Mouse (Mus musculus): ENCODE measurements around the gene St14. TPM values are rescaled to one million over a fixed set of nuclear protein-coding genes. Genes with fewer than 3 reads are reported as not detected.

St14 gene
- polyA plus RNA-seq, 1 experiment from 2014 or later = 45.9 TPM

- WGBS = 23% methylated on average over 11 of the region's 11 CpGs
- peak; percentile 85 for DNase-seq (ENCODE audit: low spot score)
- no peak for TF ChIP-seq CTCF (IDR thresholded peaks at IDR 0.05; ENCODE audit: low read depth)
These were observed 12.9 kb downstream of the St14 start for GRCm38 (mm10) chr9:31118520-31119298.

GRCm38 (mm10) chr9:31117488-31117887 lies 14.2 kb downstream of the St14 start:
- 56% methylated on average over 6 of the region's 6 CpGs for WGBS
- no peaks in the 10 kb centered on the region for H3K36me3 ChIP-seq (ENCODE audit: insufficient read depth, low read length)
- DNase-seq (ENCODE audit: low spot score) (no peak), ATAC-seq (replicated peaks; ENCODE audit: low FRiP score, low read depth) (no peak)
- H3K9me3 ChIP-seq (replicated peaks; ENCODE audit: low read length) = no peaks in the 10 kb centered on the region
- no peaks in the 10 kb centered on the region for H3K4me1 ChIP-seq (replicated peaks; ENCODE audit: insufficient read depth, low read length)
- H3K27ac ChIP-seq = no peak overlapping the region
- no peak overlapping the region for H3K9ac ChIP-seq (ENCODE audit: low read depth, low read length)
- no peaks in the 10 kb centered on the region for H3K27me3 ChIP-seq (ENCODE audit: insufficient read depth, low read length)
- H3K4me3 ChIP-seq (replicated peaks; ENCODE audit: low read depth, low read length) = no peak overlapping the region
- H3K4me2 ChIP-seq (ENCODE audit: low read length) = no peak overlapping the region
- no peak for TF ChIP-seq CTCF (IDR thresholded peaks at IDR 0.05; ENCODE audit: low read depth)

More at GRCm38 (mm10) chr9:31118520-31119298, 12.9 kb downstream of the St14 start:
- ATAC-seq (replicated peaks; ENCODE audit: low FRiP score, low read depth) = peak; percentile 89
- no peak overlapping the region for H3K9ac ChIP-seq (ENCODE audit: low read depth, low read length)
- H3K4me1 ChIP-seq (replicated peaks; ENCODE audit: insufficient read depth, low read length) = no peaks in the 10 kb centered on the region
- no peak overlapping the region for H3K4me3 ChIP-seq (replicated peaks; ENCODE audit: low read depth, low read length)
- no peaks in the 10 kb centered on the region for H3K36me3 ChIP-seq (ENCODE audit: insufficient read depth, low read length)
- no peaks in the 10 kb centered on the region for H3K27me3 ChIP-seq (ENCODE audit: insufficient read depth, low read length)
- H3K27ac ChIP-seq = peak overlapping the region; percentile 33; the same call in 1 of the 2 replicates
- no peak overlapping the region for H3K4me2 ChIP-seq (ENCODE audit: low read length)
- H3K9me3 ChIP-seq (replicated peaks; ENCODE audit: low read length) = no peaks in the 10 kb centered on the region

GRCm38 (mm10) chr9:31117088-31117487 lies 14.6 kb downstream of the St14 start:
- H3K36me3 ChIP-seq (ENCODE audit: insufficient read depth, low read length) = no peaks in the 10 kb centered on the region
- no peaks in the 10 kb centered on the region for H3K9me3 ChIP-seq (replicated peaks; ENCODE audit: low read length)
- H3K4me3 ChIP-seq (replicated peaks; ENCODE audit: low read depth, low read length) = no peak overlapping the region
- ATAC-seq (replicated peaks; ENCODE audit: low FRiP score, low read depth) (no peak), DNase-seq (ENCODE audit: low spot score) (no peak)
- no peak overlapping the region for H3K27ac ChIP-seq
- H3K27me3 ChIP-seq (ENCODE audit: insufficient read depth, low read length) = no peaks in the 10 kb centered on the region
- WGBS = 88% methylated on average over 11 of the region's 11 CpGs
- no peak for TF ChIP-seq CTCF (IDR thresholded peaks at IDR 0.05; ENCODE audit: low read depth)
- H3K9ac ChIP-seq (ENCODE audit: low read depth, low read length) = no peak overlapping the region
- no peak overlapping the region for H3K4me2 ChIP-seq (ENCODE audit: low read length)
- H3K4me1 ChIP-seq (replicated peaks; ENCODE audit: insufficient read depth, low read length) = no peaks in the 10 kb centered on the region

- DNase-seq (ENCODE audit: low spot score) (no peak), ATAC-seq (replicated peaks; ENCODE audit: low FRiP score, low read depth) (no peak)
- H3K4me2 ChIP-seq (ENCODE audit: low read length) = no peak overlapping the region
These were observed 16.1 kb downstream of the St14 start for GRCm38 (mm10) chr9:31115586-31115985.

GRCm38 (mm10) chr9:31108464-31108863 lies 23.2 kb downstream of the St14 start:
- no peaks in the 10 kb centered on the region for H3K9me3 ChIP-seq (replicated peaks; ENCODE audit: low read length)
- no peaks in the 10 kb centered on the region for H3K36me3 ChIP-seq (ENCODE audit: insufficient read depth, low read length)
- ATAC-seq (replicated peaks; ENCODE audit: low FRiP score, low read depth) = no peak
- H3K27ac ChIP-seq = no peak overlapping the region
- H3K9ac ChIP-seq (ENCODE audit: low read depth, low read length) = no peak overlapping the region
- H3K4me3 ChIP-seq (replicated peaks; ENCODE audit: low read depth, low read length) = no peak overlapping the region
- TF ChIP-seq CTCF (IDR thresholded peaks at IDR 0.05; ENCODE audit: low read depth) = no peak
- no peaks in the 10 kb centered on the region for H3K27me3 ChIP-seq (ENCODE audit: insufficient read depth, low read length)
- DNase-seq (ENCODE audit: low spot score) = no peak
- WGBS = 87% methylated on average over 8 of the region's 8 CpGs
- H3K4me1 ChIP-seq (replicated peaks; ENCODE audit: insufficient read depth, low read length) = no peaks in the 10 kb centered on the region
- H3K4me2 ChIP-seq (ENCODE audit: low read length) = no peak overlapping the region

More at GRCm38 (mm10) chr9:31115586-31115985, 16.1 kb downstream of the St14 start:
- Histone ChIP-seq H3K4me3 (replicated peaks; ENCODE audit: low read depth, low read length) (no peak overlapping the region), H3K4me1 (replicated peaks; ENCODE audit: insufficient read depth, low read length) (no peaks in the 10 kb centered on the region), H3K27ac (no peak overlapping the region), H3K9me3 (replicated peaks; ENCODE audit: low read length) (no peaks in the 10 kb centered on the region), H3K9ac (ENCODE audit: low read depth, low read length) (no peak overlapping the region), H3K36me3 (ENCODE audit: insufficient read depth, low read length) (no peaks in the 10 kb centered on the region), H3K27me3 (ENCODE audit: insufficient read depth, low read length) (no peaks in the 10 kb centered on the region)
- TF ChIP-seq CTCF (IDR thresholded peaks at IDR 0.05; ENCODE audit: low read depth) = no peak

GRCm38 (mm10) chr9:31098118-31098517 lies 33.5 kb downstream of the St14 start:
- H3K27ac ChIP-seq = no peak overlapping the region
- peaks cover 6% of the 10 kb centered on the region; the same call in 1 of the 2 replicates for H3K36me3 ChIP-seq (ENCODE audit: insufficient read depth, low read length)
- 70% methylated on average over 6 of the region's 6 CpGs for WGBS
- H3K27me3 ChIP-seq (ENCODE audit: insufficient read depth, low read length) = no peaks in the 10 kb centered on the region
- H3K4me1 ChIP-seq (replicated peaks; ENCODE audit: insufficient read depth, low read length) = no peaks in the 10 kb centered on the region
- no peak overlapping the region for H3K9ac ChIP-seq (ENCODE audit: low read depth, low read length)
- H3K4me2 ChIP-seq (ENCODE audit: low read length) = no peak overlapping the region
- ATAC-seq (replicated peaks; ENCODE audit: low FRiP score, low read depth) (no peak), DNase-seq (ENCODE audit: low spot score) (no peak)
- H3K4me3 ChIP-seq (replicated peaks; ENCODE audit: low read depth, low read length) = no peak overlapping the region
- no peaks in the 10 kb centered on the region for H3K9me3 ChIP-seq (replicated peaks; ENCODE audit: low read length)
- TF ChIP-seq CTCF (IDR thresholded peaks at IDR 0.05; ENCODE audit: low read depth) = peak; percentile 7; the same call in 1 of the 2 replicates
